Mouse (Mus musculus) CH12.LX (cell line): ENCODE data around the gene Mt1.

Experiments
- BHLHE40 ChIP-seq: IDR thresholded peaks from 2 replicates; pipeline ENCODE4 v1.6.1; 2011; ENCODE audit warnings: mild to moderate bottlenecking, low read depth, low read length, improper control_type of control experiment
- CHD2 ChIP-seq: IDR thresholded peaks from 2 replicates; pipeline ENCODE4 v1.6.1; 2011; ENCODE audit warnings: low read length, improper control_type of control experiment
- CTCF ChIP-seq, 2 experiments: IDR thresholded peaks in 1 of 2; conservative IDR thresholded peaks in 1 of 2; 2 replicates each; pipeline ENCODE4 v1.5.1; 2011 to 2012; ENCODE audit warnings: low read depth in 2 of 2, low read length in 2 of 2, improper control_type of control experiment in 1 of 2, inconsistent platforms in 1 of 2, mild to moderate bottlenecking in 1 of 2, moderate library complexity in 1 of 2
- EP300 ChIP-seq: IDR thresholded peaks from 2 replicates; pipeline ENCODE4 v1.6.1; 2011; ENCODE audit warnings: low read length, improper control_type of control experiment
- MEF2A ChIP-seq: IDR thresholded peaks from 2 replicates; pipeline ENCODE4 v1.6.1; 2014; ENCODE audit warnings: low read depth, mild to moderate bottlenecking, inconsistent platforms, low read length, improper control_type of control experiment, borderline replicate concordance
- POLR2A ChIP-seq: IDR thresholded peaks from 2 replicates; pipeline ENCODE4 v1.6.1; 2011; ENCODE audit warnings: low read depth, mild to moderate bottlenecking, improper control_type of control experiment, low read length
- POLR2AphosphoS2 ChIP-seq: IDR thresholded peaks from 2 replicates; pipeline ENCODE4 v1.6.1; 2011; ENCODE audit warnings: low read depth, low read length, improper control_type of control experiment
- RAD21 ChIP-seq: IDR thresholded peaks from 2 replicates; pipeline ENCODE4 v1.6.1; 2011; ENCODE audit warnings: low read depth, mild to moderate bottlenecking, low read length, improper control_type of control experiment, moderate library complexity
- TCF12 ChIP-seq: IDR thresholded peaks from 2 replicates; pipeline ENCODE4 v1.6.1; 2014; ENCODE audit warnings: low read depth, mild to moderate bottlenecking, inconsistent platforms, low read length, improper control_type of control experiment

DNA sequence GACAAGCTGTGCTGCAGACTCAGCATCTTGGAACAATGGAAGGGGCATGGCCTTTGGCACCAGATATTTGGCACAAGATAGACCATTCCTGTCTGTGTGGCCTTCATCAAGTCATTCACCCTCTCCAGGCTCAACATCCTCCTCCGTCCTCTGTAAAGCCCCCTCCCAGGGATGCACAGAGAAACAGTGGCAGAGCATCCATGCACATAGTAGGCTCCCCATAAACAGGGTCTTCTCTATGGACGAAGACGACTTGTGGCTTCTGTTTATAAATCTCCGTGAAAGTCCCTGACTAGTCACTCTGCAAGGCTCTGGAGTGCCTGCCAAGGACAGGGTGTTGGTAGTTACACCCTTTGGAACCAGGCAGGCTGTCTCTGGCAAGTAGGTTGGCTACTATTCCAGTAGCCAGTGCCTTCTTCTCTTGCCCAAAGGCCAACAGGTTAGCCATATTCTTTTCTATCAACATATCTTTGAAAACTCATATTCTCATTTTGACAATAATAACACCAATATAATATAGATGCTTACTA is 38.6 kb upstream of the Mt1 start:
- TF ChIP-seq RAD21 = no peak
- TF ChIP-seq CTCF (conservative IDR thresholded peaks at IDR 0.05 in 1 of 2, IDR thresholded peaks at IDR 0.05 in 1 of 2; ENCODE audit: low read depth in 2 of 2, low read length in 2 of 2) = no peak
- TF ChIP-seq EP300 = no peak
- no peak for TF ChIP-seq TCF12
- no peak for TF ChIP-seq MEF2A
- TF ChIP-seq POLR2A = no peak
- TF ChIP-seq BHLHE40 = no peak
- no peak for TF ChIP-seq POLR2AphosphoS2
- TF ChIP-seq CHD2 = no peak
